ENCODE assay signal across 15 mouse cellular contexts in genomic region chr2:132208246-132208881, GRCm38 (mm10). TPM values are rescaled to one million over a fixed set of nuclear protein-coding genes. Genes with fewer than 3 reads are reported as not detected.
DNase-seq lines count a peak whose midpoint lies in the region; ATAC-seq lines count a peak whose summit lies in the region.
"Had no signal": no experiment of that assay in that cellular context is flagged by ENCODE, and none has a peak within 500 bp of the region (broad histone marks: within the 10 kb centered on the region; RNA-seq: fewer than 3 reads in every experiment).

No protein-coding gene starts in this region.

- H3K4me2 ChIP-seq in forebrain, embryonic 12.5 days: no peak overlapping the region
- H3K4me2 ChIP-seq: hindbrain, embryonic 12.5 days had no signal

- H3K9ac ChIP-seq in forebrain, embryonic 12.5 days: no peak overlapping the region
- H3K9ac ChIP-seq: hindbrain, embryonic 12.5 days had no signal

- H3K9me3 ChIP-seq in forebrain, embryonic 12.5 days: no peaks in the 10 kb centered on the region
- H3K9me3 ChIP-seq: hindbrain, embryonic 12.5 days had no signal

- no peaks in the 10 kb centered on the region for H3K4me1 ChIP-seq in forebrain, embryonic 12.5 days
- H3K4me1 ChIP-seq: hindbrain, embryonic 12.5 days had no signal

- ATAC-seq in erythroid progenitor cell, adult 5-6 weeks (replicated peaks; ENCODE audit: low FRiP score, poor library complexity, severe bottlenecking): 0 out of 2 replicates have a peak, but pooled peaks have one; percentile 57
- no peak for ATAC-seq in forebrain, embryonic 12.5 days (ENCODE audit: low FRiP score)
- ATAC-seq: intestine, embryonic 16.5 days had no signal

- 85% methylated on average over 8 of the region's 8 CpGs for WGBS in forebrain, embryonic 12.5 days

- H3K27me3 ChIP-seq in forebrain, embryonic 12.5 days: no peaks in the 10 kb centered on the region
- H3K27me3 ChIP-seq: hindbrain, embryonic 12.5 days had no signal

- H3K4me3 ChIP-seq in forebrain, embryonic 12.5 days (replicated peaks): no peak overlapping the region
- H3K4me3 ChIP-seq: hindbrain, embryonic 12.5 days; megakaryocyte, embryonic 14.5 days; myocyte had no signal

- no peaks in the 10 kb centered on the region for H3K36me3 ChIP-seq in forebrain, embryonic 12.5 days (replicated peaks)
- H3K36me3 ChIP-seq: hindbrain, embryonic 12.5 days had no signal

- no peak overlapping the region for H3K27ac ChIP-seq in forebrain, embryonic 12.5 days
- H3K27ac ChIP-seq: hindbrain, embryonic 12.5 days had no signal

- DNase-seq in adrenal gland, adult (ENCODE audit: inconsistent age in 2 of 2, low spot score in 1 of 2): peak; percentile 69 to 88
- DNase-seq in adrenal gland, postnatal 4 days (ENCODE audit: low spot score in 2 of 2): no peak
- peak; percentile 8 for DNase-seq in urinary bladder, postnatal 14 days (ENCODE audit: low spot score)
- DNase-seq in urinary bladder, adult 2 months (ENCODE audit: low spot score): no peak
- DNase-seq in cerebellum, adult 9-10 months: no peak
- no peak for DNase-seq in gastrocnemius, adult 8-10 months (ENCODE audit: low spot score in 2 of 2)
- DNase-seq: cerebellum, adult 11 months; lung, adult 2 months; thymus, postnatal 4 days had no signal

RNA-seq across cellular contexts. Expression of gene Tmem230, which starts 39.2 kb away (rescaled TPM):
- total RNA-seq in adrenal gland, postnatal 4 days (2021): 10 to 100 TPM; 37.5 to 39.1 TPM
- 44.1 and 48.0 TPM in 2 replicates for polyA plus RNA-seq in urinary bladder, adult 2 months (2012; rRNA removed)
- total RNA-seq in erythroid progenitor cell, adult 5-6 weeks (2015; ENCODE audit: low replicate concordance): 19.7 and 28.8 TPM in 2 replicates
- 10.1 and 11.7 TPM in 2 replicates for total RNA-seq in erythroid progenitor cell, adult 5-6 weeks (2017; ENCODE audit: low replicate concordance)
- 10 to 100 TPM; 25.1 to 30.6 (median 28.4) TPM for total RNA-seq in gastrocnemius, adult 8-10 months (2022)
- 44.6 and 51.1 TPM in 2 replicates for polyA plus RNA-seq in forebrain, embryonic 12.5 days (2016; fragmentation: Nextera tagmentation; extraction: Ambion mirVana)

RNA-seq across cellular contexts. Expression of gene Pcna, which starts 44.8 kb away (rescaled TPM):
- 100 to 1,000 TPM; 141 to 161 TPM for total RNA-seq in adrenal gland, postnatal 4 days (2021)
- polyA plus RNA-seq in urinary bladder, adult 2 months (2012; rRNA removed): 73.2 and 96.5 TPM in 2 replicates
- 898 and 1,003 TPM in 2 replicates for total RNA-seq in erythroid progenitor cell, adult 5-6 weeks (2015; ENCODE audit: low replicate concordance)
- 562 and 723 TPM in 2 replicates for total RNA-seq in erythroid progenitor cell, adult 5-6 weeks (2017; ENCODE audit: low replicate concordance)
- total RNA-seq in gastrocnemius, adult 8-10 months (2022): 10 to 100 TPM; 19.1 to 21.7 (median 20.9) TPM
- polyA plus RNA-seq in forebrain, embryonic 12.5 days (2016; fragmentation: Nextera tagmentation; extraction: Ambion mirVana): 322 and 337 TPM in 2 replicates

RNA-seq across cellular contexts. Expression of gene Cds2, which starts 54.6 kb away (rescaled TPM):
- total RNA-seq in adrenal gland, postnatal 4 days (2021): 10 to 100 TPM; 63.3 to 77.3 TPM
- 38.4 and 52.2 TPM in 2 replicates for polyA plus RNA-seq in urinary bladder, adult 2 months (2012; rRNA removed)
- total RNA-seq in erythroid progenitor cell, adult 5-6 weeks (2015; ENCODE audit: low replicate concordance): 12.6 and 16.2 TPM in 2 replicates
- total RNA-seq in erythroid progenitor cell, adult 5-6 weeks (2017; ENCODE audit: low replicate concordance): 5.9 and 7.9 TPM in 2 replicates
- total RNA-seq in gastrocnemius, adult 8-10 months (2022): 10 to 100 TPM; 13.4 to 20.7 (median 15.7) TPM
- polyA plus RNA-seq in forebrain, embryonic 12.5 days (2016; fragmentation: Nextera tagmentation; extraction: Ambion mirVana): 36.4 and 37.8 TPM in 2 replicates

Comparison
In these comparisons a context has a peak if more than half of its experiments do, and no peak if none do; other contexts are left out.
1. DNase-seq: peak in adrenal gland, adult (2 of 2) and urinary bladder, postnatal 14 days (single experiment); none in adrenal gland, postnatal 4 days (0 of 2), urinary bladder, adult 2 months (single experiment), cerebellum, adult 9-10 months (single experiment) and gastrocnemius, adult 8-10 months (0 of 2).
2. RNA of gene Pcna, which starts 44.8 kb away (total RNA-seq): 562 to 1,003 TPM in erythroid progenitor cell, adult 5-6 weeks and 141 to 161 TPM in adrenal gland, postnatal 4 days; 19.1 to 21.7 TPM in gastrocnemius, adult 8-10 months; every median in the first group is over 4 times any median in the second.